Mouse (Mus musculus) heart, postnatal 10 days (tissue): ENCODE measurements at regions not wholly inside any gene's neighbourhood (a gene's known extent, or its start where the extent isn't known, plus 50 kb on each side); places are given as distances from the start of the nearest gene placed in this dataset.

Experiments used
- DNase-seq, 2 experiments: peaks; one replicate each; pipeline ENCODE4 v3.0.0; 2021
- intact Hi-C: fragments of 180-260 bp; cut with DNase I; formaldehyde crosslinking; loops from one replicate; pipeline ENCODE4 v1.15.1; 2025

GRCm38 (mm10) chr10:23522664-23523063 lies 172.1 kb upstream of the Eya4 start:
- intact Hi-C loops = no loop called here
- no peak for DNase-seq

GRCm38 (mm10) chr10:23493647-23494046 lies 143.1 kb upstream of the Eya4 start:
- intact Hi-C loops = no loop called here
- no peak for DNase-seq

- DNase-seq = no peak
- intact Hi-C loops = no loop called here
Measured at GRCm38 (mm10) chr10:23492971-23493370, 142.4 kb upstream of the Eya4 start.

- intact Hi-C loops = no loop called here
- DNase-seq = peak in 1 of 2 experiments; percentile 4
Measured at GRCm38 (mm10) chr10:23488996-23489395, 138.4 kb upstream of the Eya4 start.

GRCm38 (mm10) chr10:23480474-23480873 lies 129.9 kb upstream of the Eya4 start:
- DNase-seq = no peak
- intact Hi-C loops = no loop called here

GRCm38 (mm10) chr10:23478902-23479301 lies 128.3 kb upstream of the Eya4 start:
- no peak for DNase-seq
- intact Hi-C loops = no loop called here

GRCm38 (mm10) chr10:23477104-23477503 lies 126.5 kb upstream of the Eya4 start:
- DNase-seq = peak in 1 of 2 experiments; percentile 3
- intact Hi-C loops = no loop called here

GRCm38 (mm10) chr10:23450997-23451396 lies 100.4 kb upstream of the Eya4 start:
- DNase-seq = no peak
- intact Hi-C loops = no loop called here

GRCm38 (mm10) chr10:23450647-23450979 lies 100.0 kb upstream of the Eya4 start:
- DNase-seq = no peak
- intact Hi-C loops = no loop called here

GRCm38 (mm10) chr10:23449860-23450646 lies 99.5 kb upstream of the Eya4 start:
- intact Hi-C loops = no loop called here
- no peak for DNase-seq

GRCm38 (mm10) chr10:23448976-23449859 lies 98.6 kb upstream of the Eya4 start:
- DNase-seq = no peak
- intact Hi-C loops = no loop called here

GRCm38 (mm10) chr10:23430376-23430775 lies 79.8 kb upstream of the Eya4 start:
- intact Hi-C loops = no loop called here
- DNase-seq = no peak

GRCm38 (mm10) chr10:23413794-23414518 lies 63.4 kb upstream of the Eya4 start:
- DNase-seq = no peak
- intact Hi-C loops = no loop called here

- peak; percentile 5 to 14 for DNase-seq
- intact Hi-C loops = loop anchor here (1.0 kb wide), 1 partner anchor 286 kb away; no protein-coding TSS in a partner anchor
Measured at GRCm38 (mm10) chr10:23403351-23403938, 52.9 kb upstream of the Eya4 start.
